Mouse (Mus musculus) CH12.LX (cell line): Measurements from ENCODE around the gene Jup. TPM values are rescaled to one million over a fixed set of nuclear protein-coding genes. Genes with fewer than 3 reads are reported as not detected.

Experiments
- DNase-seq: peaks from one replicate; pipeline ENCODE4 v3.0.0-alpha.2; 2013; ENCODE audit errors: extremely low read depth
- H3K27ac ChIP-seq: 2 replicates; pipeline ENCODE4 v1.5.1; 2012; ENCODE audit warnings: low read depth, mild to moderate bottlenecking, control low read depth, moderate library complexity; ENCODE audit not compliant: insufficient read depth
- H3K27me3 ChIP-seq: replicated peaks from 2 replicates; pipeline ENCODE3; 2012; ENCODE audit warnings: inconsistent platforms
- H3K36me3 ChIP-seq, 2 experiments: replicated peaks in 1 of 2; 2 replicates each; pipeline versions ENCODE3 to v1.6.1; 2012; ENCODE audit warnings: inconsistent platforms in 1 of 2, low read length in 1 of 2, mild to moderate bottlenecking in 1 of 2, mixed read lengths in 1 of 2, moderate library complexity in 1 of 2; ENCODE audit not compliant: control insufficient read depth in 1 of 2, insufficient read depth in 1 of 2
- H3K4me1 ChIP-seq, 2 experiments: 2 replicates each; pipeline ENCODE4 v1.6.1; 2012; ENCODE audit warnings: inconsistent platforms in 1 of 2, moderate library complexity in 1 of 2; ENCODE audit not compliant: insufficient read depth in 2 of 2, control insufficient read depth in 1 of 2
- H3K4me2 ChIP-seq: 2 replicates; pipeline ENCODE4 v1.6.1; 2012; ENCODE audit warnings: low read depth, mild to moderate bottlenecking, control low read depth; ENCODE audit not compliant: poor library complexity, insufficient read depth, severe bottlenecking
- H3K4me3 ChIP-seq, 3 experiments: fragments of 150-350 bp in 1 of 3; sonication (generic) in 1 of 3; replicated peaks in 1 of 3; 2 replicates each; pipeline versions ENCODE3 to v1.5.1; 2011 to 2012; ENCODE audit warnings: low read depth in 2 of 3, low read length in 2 of 3, mild to moderate bottlenecking in 2 of 3, moderate library complexity in 2 of 3, control low read depth in 1 of 3, improper control_type of control experiment in 1 of 3, inconsistent platforms in 1 of 3, mixed read lengths in 1 of 3; ENCODE audit not compliant: poor library complexity in 1 of 3
- H3K79me2 ChIP-seq: replicated peaks from 2 replicates; pipeline ENCODE4 v1.6.1; 2012; ENCODE audit warnings: mild to moderate bottlenecking, moderate library complexity; ENCODE audit not compliant: control insufficient read depth, poor library complexity, insufficient read depth, severe bottlenecking; ENCODE audit errors: extremely low read depth
- H3K9ac ChIP-seq: 2 replicates; pipeline ENCODE4 v1.6.1; 2012; ENCODE audit warnings: low read depth, mild to moderate bottlenecking, control low read depth, moderate library complexity; ENCODE audit not compliant: insufficient read depth
- H3K9me3 ChIP-seq: replicated peaks from 2 replicates; pipeline ENCODE3; 2012; ENCODE audit warnings: low read length, inconsistent platforms, mixed read lengths
- BHLHE40 ChIP-seq: IDR thresholded peaks from 2 replicates; pipeline ENCODE4 v1.6.1; 2011; ENCODE audit warnings: mild to moderate bottlenecking, low read depth, low read length, improper control_type of control experiment
- CHD2 ChIP-seq: IDR thresholded peaks from 2 replicates; pipeline ENCODE4 v1.6.1; 2011; ENCODE audit warnings: low read length, improper control_type of control experiment
- ETS1 ChIP-seq: conservative IDR thresholded peaks from 2 replicates; pipeline ENCODE4 v1.6.1; 2012; ENCODE audit warnings: low read depth, mild to moderate bottlenecking, inconsistent platforms, low read length, improper control_type of control experiment, moderate library complexity
- GABPA ChIP-seq: IDR thresholded peaks from 2 replicates; pipeline ENCODE4 v1.6.1; 2012; ENCODE audit warnings: low read depth, low read length, improper control_type of control experiment, inconsistent platforms; ENCODE audit not compliant: insufficient replicate concordance
- IRF4 ChIP-seq: IDR thresholded peaks from 2 replicates; pipeline ENCODE4 v1.6.1; 2014; ENCODE audit warnings: low read depth, mild to moderate bottlenecking, inconsistent platforms, low read length, improper control_type of control experiment
- JUND ChIP-seq: conservative IDR thresholded peaks from 2 replicates; pipeline ENCODE4 v1.6.1; 2011; ENCODE audit warnings: low read depth, low read length, improper control_type of control experiment
- MAFK ChIP-seq: IDR thresholded peaks from 2 replicates; pipeline ENCODE4 v1.6.1; 2011; ENCODE audit warnings: low read length, improper control_type of control experiment; ENCODE audit not compliant: insufficient replicate concordance
- MAX ChIP-seq: IDR thresholded peaks from 2 replicates; pipeline ENCODE4 v1.6.1; 2011; ENCODE audit warnings: low read length, improper control_type of control experiment
- MAZ ChIP-seq: IDR thresholded peaks from 2 replicates; pipeline ENCODE4 v1.6.1; 2012; ENCODE audit warnings: low read depth, mild to moderate bottlenecking, inconsistent platforms, low read length, improper control_type of control experiment, moderate library complexity
- MXI1 ChIP-seq: IDR thresholded peaks from 2 replicates; pipeline ENCODE4 v1.6.1; 2011; ENCODE audit warnings: mild to moderate bottlenecking, low read depth, low read length, improper control_type of control experiment
- POLR2A ChIP-seq: IDR thresholded peaks from 2 replicates; pipeline ENCODE4 v1.6.1; 2011; ENCODE audit warnings: low read depth, mild to moderate bottlenecking, improper control_type of control experiment, low read length
- RAD21 ChIP-seq: IDR thresholded peaks from 2 replicates; pipeline ENCODE4 v1.6.1; 2011; ENCODE audit warnings: low read depth, mild to moderate bottlenecking, low read length, improper control_type of control experiment, moderate library complexity
- SIN3A ChIP-seq: IDR thresholded peaks from 2 replicates; pipeline ENCODE4 v1.6.1; 2012; ENCODE audit warnings: low read length, improper control_type of control experiment, inconsistent platforms
- UBTF ChIP-seq: IDR thresholded peaks from 2 replicates; pipeline ENCODE4 v1.6.1; 2012; ENCODE audit warnings: low read depth, mild to moderate bottlenecking, inconsistent platforms, low read length, improper control_type of control experiment, moderate library complexity
- USF2 ChIP-seq: conservative IDR thresholded peaks from 2 replicates; pipeline ENCODE4 v1.6.1; 2011; ENCODE audit warnings: low read depth, low read length, improper control_type of control experiment
- ZMIZ1 ChIP-seq: IDR thresholded peaks from 2 replicates; pipeline ENCODE4 v1.6.1; 2012; ENCODE audit warnings: low read depth, mild to moderate bottlenecking, inconsistent platforms, low read length, improper control_type of control experiment
- dilution Hi-C: fragments of 300-500 bp; cut with MboI; formaldehyde crosslinking; loops from 2 replicates; pipeline ENCODE4 v1.14.3; 2020; ENCODE audit warnings: low sequenced_read_pairs; ENCODE audit not compliant: extremely low pct_unique_long_range_greater_than_20kb, extremely low pct_ligation_motif_present
- in situ Hi-C: fragments of 300-500 bp; cut with MboI; formaldehyde crosslinking; loops from 3 replicates; pipeline ENCODE4 v1.14.3; 2019; ENCODE audit warnings: low sequenced_read_pairs, low pct_ligation_motif_present, low pct_unique_long_range_greater_than_20kb, mixed read lengths
- polyA plus RNA-seq: library from polyadenylated mRNA; unstranded; fragments of >175 nt; gene quantifications from 2 replicates; pipeline ENCODE4 v1.2.1, GENCODE M21; 2012; ENCODE audit warnings: low read depth; ENCODE audit not compliant: insufficient read length
- total RNA-seq, 2 experiments: library from RNA; depleted of rRNA; stranded (reverse); fragments of 300-350 nt in 1 of 2; fragments of >200 nt in 1 of 2; gene quantifications; 2 replicates each; pipeline ENCODE4 v1.2.3; 2012 to 2014

Gene Jup
- total and polyA plus RNA-seq, 3 experiments, result 0.68 to 1.4 (median 1.1) TPM

GRCm38 (mm10) chr11:100392958-100393357, 4.6 kb downstream of the Jup start:
- H3K4me1 ChIP-seq, result peaks cover 22 to 33% of the 10 kb centered on the region in 2 experiments
- H3K36me3 ChIP-seq, result no peaks in the 10 kb centered on the region
- in situ Hi-C loops, result no loop called here
- dilution Hi-C loops, result no loop called here
- no peaks in the 10 kb centered on the region for H3K79me2 ChIP-seq
- no peak for DNase-seq
- TF ChIP-seq GABPA (no peak), MAFK (no peak), UBTF (no peak), JUND (no peak), CHD2 (no peak), IRF4 (no peak), MAZ (no peak), POLR2A (no peak), MXI1 (no peak), ZMIZ1 (no peak), ETS1 (no peak), RAD21 (no peak), SIN3A (no peak), USF2 (no peak), MAX (no peak), BHLHE40 (no peak)
- H3K4me3 ChIP-seq, result no peak overlapping the region
- no peak overlapping the region for H3K9ac ChIP-seq
- no peaks in the 10 kb centered on the region for H3K9me3 ChIP-seq
- H3K27me3 ChIP-seq, result peaks cover 88% of the 10 kb centered on the region
- no peak overlapping the region for H3K27ac ChIP-seq
- no peak overlapping the region for H3K4me2 ChIP-seq

- H3K79me2 ChIP-seq, result no peaks in the 10 kb centered on the region
- H3K4me2 ChIP-seq, result no peak overlapping the region
- no peak overlapping the region for H3K4me3 ChIP-seq
- peaks cover 16 to 28% of the 10 kb centered on the region in 2 experiments for H3K4me1 ChIP-seq
- dilution Hi-C loops (no loop called here), in situ Hi-C loops (no loop called here)
- DNase-seq, result no peak
- H3K27me3 ChIP-seq, result peaks cover 86% of the 10 kb centered on the region
- H3K9me3 ChIP-seq, result no peaks in the 10 kb centered on the region
- no peak overlapping the region for H3K9ac ChIP-seq
- H3K36me3 ChIP-seq, result no peaks in the 10 kb centered on the region
- no peak for TF ChIP-seq MAFK
- TF ChIP-seq, all 38 proteins: peak for 0
- no peak overlapping the region for H3K27ac ChIP-seq
These were observed 5.6 kb downstream of the Jup start for GRCm38 (mm10) chr11:100391884-100392345.
